Mouse (Mus musculus) layer of hippocampus, adult 9-10 months (tissue): ENCODE data around the gene S1pr5.
"Not testable (repeated sequence)": the region's sequence is repeated elsewhere in the genome, so short reads cannot be mapped to it uniquely, and the experiment has no call there.

Experiments used
- DNase-seq: peaks from one replicate; pipeline ENCODE4 v3.0.0; 2022; ENCODE audit warnings: low spot score

S1pr5 gene

GRCm38 (mm10) chr9:21248326-21248725, at the start of gene S1pr5:
Gene S1pr5 (minus strand): TSS chr9:21248443.
- DNase-seq, result no peak

GRCm38 (mm10) chr9:21292271-21292670, 44.0 kb upstream of the S1pr5 start:
- DNase-seq, result no peak

- DNase-seq, result not testable (repeated sequence)
Observed at GRCm38 (mm10) chr9:21291868-21292267, 43.6 kb upstream of the S1pr5 start.

GRCm38 (mm10) chr9:21291022-21291787, 43.0 kb upstream of the S1pr5 start, which contains the start of gene Cdkn2d:
Gene Cdkn2d (minus strand): TSS chr9:21291407.
- peak; percentile 98 for DNase-seq

- peak; percentile 42 for DNase-seq
Observed at GRCm38 (mm10) chr9:21290589-21290988, 42.3 kb upstream of the S1pr5 start.

- DNase-seq, result no peak
Observed at GRCm38 (mm10) chr9:21289337-21289671, 41.1 kb upstream of the S1pr5 start.

GRCm38 (mm10) chr9:21288404-21289336, 40.4 kb upstream of the S1pr5 start:
- no peak for DNase-seq

GRCm38 (mm10) chr9:21287571-21288402, 39.5 kb upstream of the S1pr5 start, which contains the start of gene Kri1:
Gene Kri1 (minus strand): TSS chr9:21287969.
- DNase-seq, result peak; percentile 90

- DNase-seq, result no peak
Observed at GRCm38 (mm10) chr9:21286753-21287152, 38.5 kb upstream of the S1pr5 start.

- no peak for DNase-seq
Observed at GRCm38 (mm10) chr9:21283994-21284393, 35.8 kb upstream of the S1pr5 start.

GRCm38 (mm10) chr9:21283591-21283990, 35.3 kb upstream of the S1pr5 start:
- no peak for DNase-seq

- DNase-seq, result no peak
Observed at GRCm38 (mm10) chr9:21277776-21278175, 29.5 kb upstream of the S1pr5 start.

GRCm38 (mm10) chr9:21276307-21276706, 28.1 kb upstream of the S1pr5 start:
- no peak for DNase-seq

GRCm38 (mm10) chr9:21275727-21276126, 27.5 kb upstream of the S1pr5 start:
- no peak for DNase-seq

GRCm38 (mm10) chr9:21275013-21275710, 26.9 kb upstream of the S1pr5 start:
- DNase-seq, result no peak

- DNase-seq, result no peak
Observed at GRCm38 (mm10) chr9:21274336-21274735, 26.1 kb upstream of the S1pr5 start.

- DNase-seq, result no peak
Observed at GRCm38 (mm10) chr9:21273520-21274228, 25.4 kb upstream of the S1pr5 start.

- no peak for DNase-seq
Observed at GRCm38 (mm10) chr9:21273094-21273493, 24.9 kb upstream of the S1pr5 start.

GRCm38 (mm10) chr9:21272391-21272790, 24.1 kb upstream of the S1pr5 start:
- no peak for DNase-seq

- not testable (repeated sequence) for DNase-seq
Observed at GRCm38 (mm10) chr9:21269590-21269989, 21.3 kb upstream of the S1pr5 start.

GRCm38 (mm10) chr9:21268305-21268704, 20.1 kb upstream of the S1pr5 start:
- DNase-seq, result no peak
